Mouse (Mus musculus): ENCODE measurements around the gene Mink1. TPM values are rescaled to one million over a fixed set of nuclear protein-coding genes. Genes with fewer than 3 reads are reported as not detected.
"Not testable (repeated sequence)": the region's sequence is repeated elsewhere in the genome, so short reads cannot be mapped to it uniquely, and the experiment has no call there.

Gene Mink1
- polyA plus RNA-seq, 1 experiment from 2014 or later, result 4.9 TPM

- Histone ChIP-seq H3K9me3 (replicated peaks) (no peaks in the 10 kb centered on the region), H3K9ac (no peak overlapping the region), H3K27ac (replicated peaks) (no peak overlapping the region), H3K36me3 (replicated peaks) (0 out of 2 replicates have a peak, but pooled peaks cover 4% of the 10 kb centered on the region), H3K27me3 (0 out of 2 replicates have a peak, but pooled peaks cover 6% of the 10 kb centered on the region), H3K4me2 (no peak overlapping the region), H3K4me3 (replicated peaks) (no peak overlapping the region), H3K4me1 (replicated peaks) (no peaks in the 10 kb centered on the region)
- 31% methylated on average over 7 of the region's 7 CpGs for WGBS (ENCODE audit: insufficient replicate concordance)
- ATAC-seq (ENCODE audit: insufficient read depth), result no peak
These were observed 8.7 kb upstream of the Mink1 start for GRCm38 (mm10) chr11:70553940-70554339.

GRCm38 (mm10) chr11:70557545-70557944, 5.1 kb upstream of the Mink1 start:
- H3K27me3 ChIP-seq, result 0 out of 2 replicates have a peak, but pooled peaks cover 6% of the 10 kb centered on the region
- 75% methylated on average over 9 of the region's 9 CpGs for WGBS (ENCODE audit: insufficient replicate concordance)
- H3K9me3 ChIP-seq (replicated peaks), result no peaks in the 10 kb centered on the region
- H3K9ac ChIP-seq, result no peak overlapping the region
- H3K4me2 ChIP-seq, result no peak overlapping the region
- H3K27ac ChIP-seq (replicated peaks), result no peak overlapping the region
- peaks cover 15% of the 10 kb centered on the region for H3K4me1 ChIP-seq (replicated peaks)
- 0 out of 2 replicates have a peak, but pooled peaks cover 4% of the 10 kb centered on the region for H3K36me3 ChIP-seq (replicated peaks)
- no peak for ATAC-seq (ENCODE audit: insufficient read depth)
- H3K4me3 ChIP-seq (replicated peaks), result no peak overlapping the region

GRCm38 (mm10) chr11:70561937-70562286, 769 bp upstream of the Mink1 start:
- H3K9ac ChIP-seq, result 0 out of 2 replicates have a peak overlapping the region, but pooled peaks have one; percentile 79

GRCm38 (mm10) chr11:70562995-70563469, 351 bp downstream of the Mink1 start:
- H3K9me3 ChIP-seq (replicated peaks), result no peaks in the 10 kb centered on the region
- H3K9ac ChIP-seq, result peak overlapping the region; percentile 79
- H3K36me3 ChIP-seq (replicated peaks), result 0 out of 2 replicates have a peak, but pooled peaks cover 6% of the 10 kb centered on the region
- ATAC-seq (ENCODE audit: insufficient read depth), result peak; percentile 9; the same call in 1 of the 2 replicates
- peak overlapping the region; percentile 99 for H3K4me2 ChIP-seq
- peak overlapping the region; percentile 75 for H3K27ac ChIP-seq (replicated peaks)
- H3K27me3 ChIP-seq, result no peaks in the 10 kb centered on the region
- peaks cover 57% of the 10 kb centered on the region for H3K4me1 ChIP-seq (replicated peaks)
- H3K4me3 ChIP-seq (replicated peaks), result peak overlapping the region; percentile 89
- WGBS (ENCODE audit: insufficient replicate concordance), result 0% methylated on average over 14 of the region's 31 CpGs

More at GRCm38 (mm10) chr11:70561937-70562286, 769 bp upstream of the Mink1 start:
- H3K4me1 ChIP-seq (replicated peaks), result peaks cover 56% of the 10 kb centered on the region
- no peaks in the 10 kb centered on the region for H3K9me3 ChIP-seq (replicated peaks)
- ATAC-seq (ENCODE audit: insufficient read depth), result no peak
- peak overlapping the region; percentile 89 for H3K4me3 ChIP-seq (replicated peaks)
- peak overlapping the region; percentile 99 for H3K4me2 ChIP-seq
- H3K36me3 ChIP-seq (replicated peaks), result 0 out of 2 replicates have a peak, but pooled peaks cover 9% of the 10 kb centered on the region
- peak overlapping the region; percentile 75 for H3K27ac ChIP-seq (replicated peaks)
- 3% methylated on average over 2 of the region's 2 CpGs for WGBS (ENCODE audit: insufficient replicate concordance)
- H3K27me3 ChIP-seq, result no peaks in the 10 kb centered on the region

GRCm38 (mm10) chr11:70563470-70564275, 992 bp downstream of the Mink1 start:
- no peak for ATAC-seq (ENCODE audit: insufficient read depth)
- no peaks in the 10 kb centered on the region for H3K9me3 ChIP-seq (replicated peaks)
- 0 out of 2 replicates have a peak, but pooled peaks cover 6% of the 10 kb centered on the region for H3K36me3 ChIP-seq (replicated peaks)
- peaks cover 59% of the 10 kb centered on the region for H3K4me1 ChIP-seq (replicated peaks)
- H3K4me3 ChIP-seq (replicated peaks), result peak overlapping the region; percentile 89
- H3K9ac ChIP-seq, result peak overlapping the region; percentile 79
- WGBS (ENCODE audit: insufficient replicate concordance), result 4% methylated on average over 25 of the region's 25 CpGs
- H3K4me2 ChIP-seq, result peak overlapping the region; percentile 99
- peak overlapping the region; percentile 75 for H3K27ac ChIP-seq (replicated peaks)
- H3K27me3 ChIP-seq, result no peaks in the 10 kb centered on the region

- no peak for ATAC-seq (ENCODE audit: insufficient read depth)
- WGBS (ENCODE audit: insufficient replicate concordance), result 39% methylated on average over 4 of the region's 4 CpGs
- H3K4me1 ChIP-seq (replicated peaks), result peaks cover 63% of the 10 kb centered on the region
- H3K4me3 ChIP-seq (replicated peaks), result peak overlapping the region; percentile 89
- H3K4me2 ChIP-seq, result peak overlapping the region; percentile 99
- H3K36me3 ChIP-seq (replicated peaks), result 0 out of 2 replicates have a peak, but pooled peaks cover 6% of the 10 kb centered on the region
- H3K9ac ChIP-seq, result no peak overlapping the region; the same call in 1 of the 2 replicates
- H3K27me3 ChIP-seq, result no peaks in the 10 kb centered on the region
- peak overlapping the region; percentile 75 for H3K27ac ChIP-seq (replicated peaks)
- no peaks in the 10 kb centered on the region for H3K9me3 ChIP-seq (replicated peaks)
These were observed 1.7 kb downstream of the Mink1 start for GRCm38 (mm10) chr11:70564276-70564873.

- Histone ChIP-seq H3K27ac (replicated peaks) (no peak overlapping the region), H3K9me3 (replicated peaks) (no peaks in the 10 kb centered on the region), H3K36me3 (replicated peaks) (0 out of 2 replicates have a peak, but pooled peaks cover 6% of the 10 kb centered on the region), H3K27me3 (no peaks in the 10 kb centered on the region), H3K4me2 (no peak overlapping the region), H3K4me1 (replicated peaks) (peaks cover 78% of the 10 kb centered on the region), H3K9ac (no peak overlapping the region), H3K4me3 (replicated peaks) (no peak overlapping the region)
- ATAC-seq (ENCODE audit: insufficient read depth), result no peak
- WGBS (ENCODE audit: insufficient replicate concordance), result 76% methylated on average over 7 of the region's 7 CpGs
These were observed 3.9 kb downstream of the Mink1 start for GRCm38 (mm10) chr11:70566586-70566985.

- ATAC-seq (ENCODE audit: insufficient read depth), result peak; percentile 63
These were observed 7.9 kb downstream of the Mink1 start for GRCm38 (mm10) chr11:70570614-70571013.

GRCm38 (mm10) chr11:70571641-70572040, 9.0 kb downstream of the Mink1 start:
- H3K4me2 ChIP-seq, result no peak overlapping the region
- 82% methylated on average over 1 of the region's 1 CpGs for WGBS (ENCODE audit: insufficient replicate concordance)

More at GRCm38 (mm10) chr11:70570614-70571013, 7.9 kb downstream of the Mink1 start:
- WGBS (ENCODE audit: insufficient replicate concordance), result 23% methylated on average over 1 of the region's 1 CpGs
- peaks cover 57% of the 10 kb centered on the region for H3K4me1 ChIP-seq (replicated peaks)
- not testable (repeated sequence) for H3K27me3 ChIP-seq; H3K9ac ChIP-seq; H3K4me3 ChIP-seq (replicated peaks); H3K4me2 ChIP-seq; H3K27ac ChIP-seq (replicated peaks); H3K36me3 ChIP-seq (replicated peaks); H3K9me3 ChIP-seq (replicated peaks)

GRCm38 (mm10) chr11:70572348-70572902, 9.7 kb downstream of the Mink1 start:
- H3K9me3 ChIP-seq (replicated peaks), result no peaks in the 10 kb centered on the region
- WGBS (ENCODE audit: insufficient replicate concordance), result 35% methylated on average over 5 of the region's 5 CpGs
- ATAC-seq (ENCODE audit: insufficient read depth), result no peak
- H3K36me3 ChIP-seq (replicated peaks), result no peaks in the 10 kb centered on the region
- H3K4me3 ChIP-seq (replicated peaks), result no peak overlapping the region
- peaks cover 57% of the 10 kb centered on the region for H3K4me1 ChIP-seq (replicated peaks)
- peak overlapping the region; percentile 25; the same call in 1 of the 2 replicates for H3K27ac ChIP-seq (replicated peaks)
- no peak overlapping the region for H3K9ac ChIP-seq
- H3K4me2 ChIP-seq, result peak overlapping the region; percentile 25
- H3K27me3 ChIP-seq, result no peaks in the 10 kb centered on the region

More at GRCm38 (mm10) chr11:70571641-70572040, 9.0 kb downstream of the Mink1 start:
- Histone ChIP-seq H3K27me3 (no peaks in the 10 kb centered on the region), H3K36me3 (replicated peaks) (0 out of 2 replicates have a peak, but pooled peaks cover 4% of the 10 kb centered on the region), H3K9me3 (replicated peaks) (no peaks in the 10 kb centered on the region), H3K9ac (no peak overlapping the region), H3K27ac (replicated peaks) (no peak overlapping the region), H3K4me1 (replicated peaks) (peaks cover 54% of the 10 kb centered on the region), H3K4me3 (replicated peaks) (no peak overlapping the region)
- no peak for ATAC-seq (ENCODE audit: insufficient read depth)
